Mouse (Mus musculus) neural tube, embryonic 12.5 days (tissue): ENCODE results near the gene Usp47. TPM values are rescaled to one million over a fixed set of nuclear protein-coding genes. Genes with fewer than 3 reads are reported as not detected.

ENCODE experiments used
- ATAC-seq: fragments of 200-750 bp; cut with Nextera tagmentation; 2 replicates; pipeline ENCODE4 v1.8.0; 2017; ENCODE audit warnings: low read depth, mild to moderate bottlenecking, moderate TSS enrichment, moderate library complexity; ENCODE audit not compliant: low FRiP score
- H3K27ac ChIP-seq: fragments of 300-500 bp; sonication (generic); 2 replicates; pipeline ENCODE4 v1.5.1; 2016
- H3K27me3 ChIP-seq: fragments of 300-500 bp; sonication (generic); replicated peaks from 2 replicates; pipeline ENCODE4 v1.6.1; 2016; ENCODE audit warnings: mild to moderate bottlenecking
- H3K36me3 ChIP-seq: fragments of 300-500 bp; sonication (generic); 2 replicates; pipeline ENCODE4 v1.6.1; 2016; ENCODE audit warnings: mild to moderate bottlenecking
- H3K4me1 ChIP-seq: fragments of 300-500 bp; sonication (generic); 2 replicates; pipeline ENCODE4 v1.6.1; 2016
- H3K4me2 ChIP-seq: fragments of 300-500 bp; sonication (generic); replicated peaks from 2 replicates; pipeline ENCODE4 v1.6.1; 2016; ENCODE audit warnings: mild to moderate bottlenecking
- H3K4me3 ChIP-seq: fragments of 300-500 bp; sonication (generic); 2 replicates; pipeline ENCODE4 v1.5.1; 2016
- H3K9ac ChIP-seq: fragments of 300-500 bp; sonication (generic); 2 replicates; pipeline ENCODE4 v1.6.1; 2016; ENCODE audit warnings: mild to moderate bottlenecking
- H3K9me3 ChIP-seq: fragments of 300-500 bp; sonication (generic); 2 replicates; pipeline ENCODE4 v1.6.1; 2016; ENCODE audit warnings: mild to moderate bottlenecking
- WGBS: fragments of 180-500 bp; shearing (Covaris S2); methylation state at CpG from one replicate; pipeline ENCODE4 v1.1.7; 2016; 5-methylcytosine and 5-hydroxymethylcytosine counted together
- polyA plus RNA-seq: library from polyadenylated mRNA; unstranded; fragments of >200 nt; fragmentation: Nextera tagmentation; extraction: Ambion mirVana; gene quantifications from 2 replicates; pipeline ENCODE4 v1.2.1, GENCODE M21; 2016

The Usp47 gene
- polyA plus RNA-seq, 1 experiment from 2014 or later: 103 TPM

- Histone ChIP-seq H3K36me3 (no peaks in the 10 kb centered on the region), H3K4me2 (no peak overlapping the region), H3K9me3 (no peaks in the 10 kb centered on the region), H3K27ac (no peak overlapping the region), H3K4me1 (no peaks in the 10 kb centered on the region), H3K27me3 (no peaks in the 10 kb centered on the region), H3K9ac (no peak overlapping the region), H3K4me3 (no peak overlapping the region)
- no peak for ATAC-seq
- 86% methylated on average over 4 of the region's 4 CpGs for WGBS
Measured at GRCm38 (mm10) chr7:112127954-112128353, 104.7 kb downstream of the Usp47 start.

GRCm38 (mm10) chr7:112128810-112129209 is 105.5 kb downstream of the Usp47 start:
- Histone ChIP-seq H3K9ac (no peak overlapping the region), H3K36me3 (no peaks in the 10 kb centered on the region), H3K27ac (no peak overlapping the region), H3K27me3 (no peaks in the 10 kb centered on the region), H3K4me2 (no peak overlapping the region), H3K4me1 (no peaks in the 10 kb centered on the region), H3K9me3 (no peaks in the 10 kb centered on the region), H3K4me3 (no peak overlapping the region)
- 77% methylated on average over 4 of the region's 4 CpGs for WGBS
- no peak for ATAC-seq

DNA sequence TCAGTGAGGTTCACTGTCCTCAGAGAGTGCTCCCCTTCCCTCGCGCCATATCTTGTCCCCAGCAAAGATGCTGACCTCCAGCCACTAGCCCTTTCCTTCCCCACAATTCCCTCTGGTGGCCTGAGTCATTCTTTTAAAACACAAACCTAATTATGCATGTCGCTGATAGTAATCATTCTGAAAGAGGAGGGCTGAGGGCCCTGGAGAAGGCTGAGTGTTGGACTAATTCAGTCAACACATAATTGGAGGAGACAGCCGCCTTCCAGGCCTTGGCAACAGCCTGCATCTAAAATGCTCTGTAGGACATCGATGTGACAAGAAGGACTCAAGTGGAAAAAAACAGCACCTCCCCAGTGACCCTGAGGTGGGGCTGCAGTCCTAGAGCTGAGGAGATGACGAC is 106.5 kb downstream of the Usp47 start:
- no peaks in the 10 kb centered on the region for H3K9me3 ChIP-seq
- no peaks in the 10 kb centered on the region for H3K4me1 ChIP-seq
- no peak overlapping the region for H3K4me2 ChIP-seq
- no peak overlapping the region for H3K4me3 ChIP-seq
- no peaks in the 10 kb centered on the region for H3K36me3 ChIP-seq
- no peaks in the 10 kb centered on the region for H3K27me3 ChIP-seq
- H3K27ac ChIP-seq: no peak overlapping the region
- ATAC-seq: no peak
- 89% methylated on average over 6 of the region's 6 CpGs for WGBS
- H3K9ac ChIP-seq: no peak overlapping the region

DNA sequence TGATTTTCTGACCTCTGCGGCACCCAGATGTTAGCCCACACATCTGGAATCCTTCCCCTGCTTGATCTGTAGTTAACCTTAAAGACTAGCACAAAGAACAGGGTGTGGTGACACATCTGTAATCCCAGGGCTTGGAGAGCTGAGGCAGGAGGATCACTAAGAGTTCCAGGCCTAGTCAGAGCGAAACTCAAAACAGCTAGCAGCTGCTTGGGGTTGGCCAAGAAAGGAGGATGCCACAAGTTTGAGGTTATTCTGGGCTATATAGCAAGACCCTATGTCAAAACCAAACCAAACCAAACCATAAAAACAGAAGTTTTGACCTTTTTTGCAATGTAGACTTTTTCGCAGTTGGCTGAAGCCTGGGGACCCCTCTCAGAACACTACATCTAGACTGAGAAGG is 107.4 kb downstream of the Usp47 start:
- Histone ChIP-seq H3K9me3 (no peaks in the 10 kb centered on the region), H3K4me2 (no peak overlapping the region), H3K4me1 (no peaks in the 10 kb centered on the region), H3K4me3 (no peak overlapping the region), H3K27me3 (no peaks in the 10 kb centered on the region), H3K9ac (no peak overlapping the region), H3K27ac (no peak overlapping the region), H3K36me3 (no peaks in the 10 kb centered on the region)
- WGBS: 93% methylated on average over 3 of the region's 3 CpGs
- ATAC-seq: no peak

GRCm38 (mm10) chr7:112132005-112132404 is 108.7 kb downstream of the Usp47 start:
- Histone ChIP-seq H3K36me3 (no peaks in the 10 kb centered on the region), H3K9me3 (no peaks in the 10 kb centered on the region), H3K4me3 (no peak overlapping the region), H3K27ac (no peak overlapping the region), H3K9ac (no peak overlapping the region), H3K27me3 (no peaks in the 10 kb centered on the region), H3K4me1 (no peaks in the 10 kb centered on the region), H3K4me2 (no peak overlapping the region)
- WGBS: 62% methylated on average over 6 of the region's 6 CpGs
- no peak for ATAC-seq

- Histone ChIP-seq H3K9me3 (no peaks in the 10 kb centered on the region), H3K4me3 (no peak overlapping the region), H3K36me3 (no peaks in the 10 kb centered on the region)
Measured at GRCm38 (mm10) chr7:112133277-112133676, 110.0 kb downstream of the Usp47 start.

DNA sequence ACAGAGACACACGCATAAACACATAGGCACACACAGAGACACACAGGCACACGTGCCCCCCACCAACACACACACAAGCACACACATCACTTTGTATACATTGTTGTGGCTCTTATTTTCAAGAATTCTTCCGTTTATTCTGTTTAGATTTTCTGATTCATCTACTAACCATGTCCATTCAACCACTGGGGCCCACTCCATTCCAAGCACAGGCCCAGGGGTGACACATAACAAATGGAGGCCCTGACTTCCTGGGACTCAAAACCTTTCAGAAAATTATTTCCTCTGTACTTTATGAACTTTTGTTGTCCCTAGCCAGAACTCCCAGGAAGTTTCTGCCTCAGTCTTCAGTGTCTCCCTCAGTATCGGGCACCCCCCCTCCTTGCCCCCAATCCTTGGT is 111.9 kb downstream of the Usp47 start:
- Histone ChIP-seq H3K9ac (no peak overlapping the region), H3K9me3 (no peaks in the 10 kb centered on the region), H3K4me2 (no peak overlapping the region), H3K36me3 (no peaks in the 10 kb centered on the region), H3K27ac (no peak overlapping the region), H3K4me1 (no peaks in the 10 kb centered on the region), H3K27me3 (no peaks in the 10 kb centered on the region), H3K4me3 (no peak overlapping the region)
- ATAC-seq: no peak
- 90% methylated on average over 4 of the region's 4 CpGs for WGBS

More at GRCm38 (mm10) chr7:112133277-112133676, 110.0 kb downstream of the Usp47 start:
- ATAC-seq: no peak
- H3K9ac ChIP-seq: no peak overlapping the region
- WGBS: 93% methylated on average over 5 of the region's 5 CpGs
- H3K27ac ChIP-seq: no peak overlapping the region
- H3K27me3 ChIP-seq: no peaks in the 10 kb centered on the region
- H3K4me1 ChIP-seq: no peaks in the 10 kb centered on the region
- H3K4me2 ChIP-seq: no peak overlapping the region

- 86% methylated on average over 5 of the region's 5 CpGs for WGBS
- no peak for ATAC-seq
- Histone ChIP-seq H3K9me3 (no peaks in the 10 kb centered on the region), H3K36me3 (no peaks in the 10 kb centered on the region), H3K9ac (no peak overlapping the region), H3K4me2 (no peak overlapping the region), H3K27me3 (no peaks in the 10 kb centered on the region), H3K4me3 (no peak overlapping the region), H3K4me1 (no peaks in the 10 kb centered on the region), H3K27ac (no peak overlapping the region)
Measured at GRCm38 (mm10) chr7:112136537-112136936, 113.2 kb downstream of the Usp47 start.

- no peak for ATAC-seq
- Histone ChIP-seq H3K9ac (no peak overlapping the region), H3K27me3 (no peaks in the 10 kb centered on the region), H3K4me1 (peaks cover 4% of the 10 kb centered on the region), H3K9me3 (no peaks in the 10 kb centered on the region), H3K4me2 (no peak overlapping the region), H3K36me3 (no peaks in the 10 kb centered on the region), H3K4me3 (no peak overlapping the region), H3K27ac (no peak overlapping the region)
- WGBS: 94% methylated on average over 7 of the region's 7 CpGs
Measured at GRCm38 (mm10) chr7:112138168-112138508, 114.8 kb downstream of the Usp47 start.

- Histone ChIP-seq H3K27me3 (no peaks in the 10 kb centered on the region), H3K36me3 (no peaks in the 10 kb centered on the region), H3K9ac (no peak overlapping the region), H3K4me3 (no peak overlapping the region), H3K4me2 (no peak overlapping the region), H3K9me3 (no peaks in the 10 kb centered on the region), H3K27ac (no peak overlapping the region), H3K4me1 (peaks cover 8% of the 10 kb centered on the region)
- 77% methylated on average over 11 of the region's 11 CpGs for WGBS
- no peak for ATAC-seq
Measured at GRCm38 (mm10) chr7:112138509-112139405, 115.5 kb downstream of the Usp47 start.

DNA sequence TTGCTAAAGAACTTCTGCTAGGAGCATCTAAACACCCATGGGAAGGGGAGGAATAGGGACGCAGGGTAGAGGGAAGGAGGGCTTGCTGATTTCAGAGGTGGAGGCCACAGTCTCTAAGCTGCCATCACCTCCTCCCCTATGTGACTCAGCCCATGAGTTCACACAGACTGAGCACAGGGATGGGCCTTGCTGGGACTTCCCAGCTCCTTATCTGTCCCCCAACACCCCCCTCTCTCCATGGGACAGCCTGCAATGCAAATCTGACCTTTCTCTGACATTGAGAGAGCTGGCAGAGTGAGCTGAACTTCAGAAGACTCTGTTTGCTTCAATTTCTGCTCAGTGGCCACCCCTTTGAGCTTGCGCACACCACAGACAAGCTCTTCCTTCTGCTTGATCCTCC is 117.4 kb downstream of the Usp47 start:
- Histone ChIP-seq H3K27me3 (no peaks in the 10 kb centered on the region), H3K4me1 (peaks cover 12% of the 10 kb centered on the region), H3K27ac (no peak overlapping the region), H3K9ac (no peak overlapping the region), H3K4me2 (no peak overlapping the region), H3K4me3 (no peak overlapping the region), H3K9me3 (no peaks in the 10 kb centered on the region), H3K36me3 (no peaks in the 10 kb centered on the region)
- ATAC-seq: no peak
- WGBS: 92% methylated on average over 2 of the region's 2 CpGs

- Histone ChIP-seq H3K4me1 (peaks cover 12% of the 10 kb centered on the region), H3K27ac (no peak overlapping the region), H3K36me3 (no peaks in the 10 kb centered on the region), H3K9me3 (no peaks in the 10 kb centered on the region), H3K9ac (no peak overlapping the region), H3K4me2 (no peak overlapping the region), H3K27me3 (no peaks in the 10 kb centered on the region), H3K4me3 (no peak overlapping the region)
- WGBS: 79% methylated on average over 3 of the region's 3 CpGs
- no peak for ATAC-seq
Measured at GRCm38 (mm10) chr7:112142616-112143015, 119.3 kb downstream of the Usp47 start.

DNA sequence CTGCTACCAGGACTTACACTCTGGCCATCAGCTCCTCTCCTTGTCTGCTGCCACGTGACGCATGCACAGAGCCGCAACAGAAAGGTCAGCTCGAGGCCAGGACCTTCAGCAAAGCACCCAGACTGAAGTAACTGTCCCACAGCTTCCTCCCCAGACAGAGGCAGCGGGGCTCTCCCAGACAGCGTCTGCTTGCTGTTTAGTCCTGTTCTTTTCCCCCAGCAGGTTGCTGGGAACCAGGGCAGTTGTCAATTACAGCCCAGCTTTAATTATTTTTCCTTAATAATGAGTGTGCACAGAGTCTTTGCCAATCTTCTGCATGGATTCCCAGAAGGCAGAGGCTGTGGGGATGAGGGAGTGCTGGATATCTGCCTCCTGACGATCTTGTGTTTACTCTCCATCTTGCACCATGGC is 119.8 kb downstream of the Usp47 start:
- Histone ChIP-seq H3K36me3 (no peaks in the 10 kb centered on the region), H3K9ac (no peak overlapping the region), H3K4me3 (no peak overlapping the region), H3K4me2 (no peak overlapping the region), H3K27me3 (no peaks in the 10 kb centered on the region), H3K9me3 (no peaks in the 10 kb centered on the region), H3K4me1 (peaks cover 12% of the 10 kb centered on the region), H3K27ac (no peak overlapping the region)
- ATAC-seq: no peak
- 46% methylated on average over 7 of the region's 7 CpGs for WGBS
